Mouse (Mus musculus): Measurements from ENCODE around the gene Sept11. TPM values are rescaled to one million over a fixed set of nuclear protein-coding genes. Genes with fewer than 3 reads are reported as not detected.

The Sept11 gene
- polyA plus RNA-seq (2014; fragmentation: Illumina TruSeq; extraction: RNeasy Lipid Tissue Mini Kit (QIAGEN cat#74804); ENCODE audit: low read depth, low replicate concordance): 16.8 TPM

GRCm38 (mm10) chr5:93092857-93093622, at the start of gene Sept11:
Gene Sept11, plus strand, starts transcription at chr5:93093437.

GRCm38 (mm10) chr5:93044584-93045370, 48.5 kb upstream of the Sept11 start, which contains the start of gene Sowahb:
Gene Sowahb, minus strand, starts transcription at chr5:93045022.

GRCm38 (mm10) chr5:93206109-93207005, 113.1 kb downstream of the Sept11 start, which contains the start of the genes Ccni and 2010109A12Rik:
Gene Ccni, minus strand, starts transcription at chr5:93206495.
Gene 2010109A12Rik, plus strand, starts transcription at chr5:93206518.

Other genes starting within 250 kb of the Sept11 start
- gene Sowahb, start 48.4 kb upstream of the Sept11 start, polyA plus RNA-seq (2014; fragmentation: Illumina TruSeq; extraction: RNeasy Lipid Tissue Mini Kit (QIAGEN cat#74804); ENCODE audit: low read depth, low replicate concordance): not detected
- gene Ccni, start 113.1 kb downstream of the Sept11 start, polyA plus RNA-seq (2014; fragmentation: Illumina TruSeq; extraction: RNeasy Lipid Tissue Mini Kit (QIAGEN cat#74804); ENCODE audit: low read depth, low replicate concordance): 130 TPM
- gene 2010109A12Rik, start 113.1 kb downstream of the Sept11 start, polyA plus RNA-seq (2014; fragmentation: Illumina TruSeq; extraction: RNeasy Lipid Tissue Mini Kit (QIAGEN cat#74804); ENCODE audit: low read depth, low replicate concordance): not detected
- gene Ccng2, start 173.8 kb downstream of the Sept11 start, polyA plus RNA-seq (2014; fragmentation: Illumina TruSeq; extraction: RNeasy Lipid Tissue Mini Kit (QIAGEN cat#74804); ENCODE audit: low read depth, low replicate concordance): 15.2 TPM

Measured in heart, adult 10 weeks (tissue).